Mouse (Mus musculus) hindbrain, postnatal 0 days (tissue): ENCODE data around the gene Dusp28. TPM values are rescaled to one million over a fixed set of nuclear protein-coding genes. Genes with fewer than 3 reads are reported as not detected.

Experiments used
- ATAC-seq: fragments of 200-750 bp; cut with Nextera tagmentation; 2 replicates; pipeline ENCODE4 v1.8.0; 2017; ENCODE audit warnings: mild to moderate bottlenecking, moderate TSS enrichment, moderate library complexity
- DNase-seq: peaks from one replicate; pipeline ENCODE4 v3.0.0-alpha.2; 2015; ENCODE audit warnings: low spot score
- H3K27ac ChIP-seq: fragments of 300-500 bp; sonication (generic); 2 replicates; pipeline ENCODE4 v1.5.1; 2014; ENCODE audit warnings: mild to moderate bottlenecking
- H3K27me3 ChIP-seq: fragments of 300-500 bp; sonication (generic); 2 replicates; pipeline ENCODE4 v1.6.1; 2014; ENCODE audit warnings: low read length, mixed read lengths; ENCODE audit not compliant: insufficient read depth
- H3K36me3 ChIP-seq: fragments of 300-500 bp; sonication (generic); 2 replicates; pipeline ENCODE4 v1.6.1; 2014; ENCODE audit warnings: low read length, mixed read lengths; ENCODE audit not compliant: insufficient read depth
- H3K4me1 ChIP-seq: fragments of 300-500 bp; sonication (generic); 2 replicates; pipeline ENCODE4 v1.6.1; 2014; ENCODE audit warnings: antibody characterized with exemption, low read length, mixed read lengths; ENCODE audit not compliant: insufficient read depth
- H3K4me2 ChIP-seq: fragments of 300-500 bp; sonication (generic); 2 replicates; pipeline ENCODE4 v1.6.1; 2014; ENCODE audit warnings: low read depth, mild to moderate bottlenecking, low read length, moderate library complexity, mixed read lengths
- H3K4me3 ChIP-seq: fragments of 300-500 bp; sonication (generic); 2 replicates; pipeline ENCODE4 v1.5.1; 2014; ENCODE audit warnings: low read length
- H3K9ac ChIP-seq: fragments of 300-500 bp; sonication (generic); replicated peaks from 2 replicates; pipeline ENCODE4 v1.6.1; 2014; ENCODE audit warnings: mild to moderate bottlenecking, low read length, moderate library complexity, mixed read lengths
- H3K9me3 ChIP-seq: fragments of 300-500 bp; sonication (generic); 2 replicates; pipeline ENCODE4 v1.6.1; 2016; ENCODE audit warnings: low read length, mixed read lengths
- CTCF ChIP-seq: IDR thresholded peaks from 2 replicates; pipeline ENCODE4 v1.5.1; 2016; ENCODE audit warnings: antibody characterized with exemption, control low read depth, low read depth
- WGBS: fragments of 180-500 bp; shearing (Covaris S2); extraction: QIAGEN DNeasy Blood & Tissue Kit; methylation state at CpG from one replicate; pipeline ENCODE4 v1.1.7; 2014; 5-methylcytosine and 5-hydroxymethylcytosine counted together
- polyA plus RNA-seq: library from polyadenylated mRNA; unstranded; fragments of >200 nt; fragmentation: Nextera tagmentation; extraction: Ambion mirVana; gene quantifications from 2 replicates; pipeline ENCODE4 v1.2.1, GENCODE M21; 2015
- total RNA-seq: library from RNA; depleted of rRNA; stranded (reverse); fragments of >200 nt; gene quantifications from 2 replicates; pipeline ENCODE4 v1.2.3, GENCODE M21; 2014

Gene Dusp28
- total and polyA plus RNA-seq, 2 experiments from 2014 or later, result 21.9 to 25.2 TPM

DNA sequence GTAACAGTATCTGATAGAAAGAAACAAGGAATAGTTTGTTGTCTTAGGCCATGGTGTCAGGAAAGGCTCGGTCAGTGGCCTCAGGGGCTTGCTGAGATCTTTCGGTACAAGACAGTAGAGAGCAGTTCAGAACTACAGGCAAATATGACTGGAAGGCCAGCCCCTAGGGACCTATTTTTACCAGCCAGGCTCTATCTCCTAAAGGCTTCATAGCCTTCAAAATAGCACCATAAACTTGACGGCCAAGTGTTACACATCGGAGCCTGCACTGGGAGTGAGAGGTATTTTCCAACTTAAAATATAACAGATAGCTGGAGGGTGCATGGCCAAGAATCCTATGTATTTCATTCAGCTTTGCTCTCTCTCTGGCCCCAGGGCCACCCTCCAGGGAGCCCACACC lies 14.7 kb downstream of the Dusp28 start:
- H3K9me3 ChIP-seq, result no peaks in the 10 kb centered on the region
- no peak overlapping the region for H3K27ac ChIP-seq
- H3K4me1 ChIP-seq, result no peaks in the 10 kb centered on the region
- no peak overlapping the region for H3K9ac ChIP-seq
- H3K4me3 ChIP-seq, result no peak overlapping the region
- 95% methylated on average over 4 of the region's 4 CpGs for WGBS
- no peak for ATAC-seq
- no peak overlapping the region for H3K4me2 ChIP-seq
- no peak for TF ChIP-seq CTCF
- peaks cover 38% of the 10 kb centered on the region for H3K36me3 ChIP-seq
- DNase-seq, result no peak
- H3K27me3 ChIP-seq, result no peaks in the 10 kb centered on the region

DNA sequence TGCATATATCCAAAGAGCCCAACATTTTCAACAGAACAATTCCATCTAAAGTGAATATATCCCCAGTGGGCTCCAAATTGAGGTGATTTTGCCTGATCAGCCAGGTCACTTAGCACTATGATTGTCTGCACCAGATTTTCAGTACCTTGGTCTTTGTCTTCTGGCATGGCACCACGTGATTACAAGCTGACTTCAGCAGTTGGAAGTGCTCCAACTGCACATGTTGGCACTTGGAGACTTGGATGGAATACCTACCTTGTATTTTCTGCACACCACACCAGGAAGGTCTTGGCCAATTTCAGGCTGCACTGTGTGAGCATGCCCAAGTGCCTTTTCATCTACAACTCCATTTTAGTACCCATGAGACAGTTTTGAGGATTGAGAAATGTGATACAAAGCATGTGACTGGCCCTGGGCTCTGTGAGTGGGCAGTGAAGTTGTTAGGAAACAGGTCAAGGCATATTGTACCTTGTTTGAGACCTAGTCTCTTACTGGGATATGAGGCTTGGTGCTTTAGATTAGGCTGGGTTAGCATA lies 23.5 kb downstream of the Dusp28 start:
- no peak overlapping the region for H3K9ac ChIP-seq
- H3K36me3 ChIP-seq, result no peaks in the 10 kb centered on the region
- no peak for ATAC-seq
- no peak overlapping the region for H3K4me3 ChIP-seq
- no peak for TF ChIP-seq CTCF
- whole genome bisulfite sequencing, result 23% methylated on average over 1 of the region's 1 CpGs
- no peak for DNase-seq
- no peaks in the 10 kb centered on the region for H3K27me3 ChIP-seq
- no peak overlapping the region for H3K27ac ChIP-seq
- H3K4me1 ChIP-seq, result peaks cover 5% of the 10 kb centered on the region; the same call in 1 of the 2 replicates
- no peaks in the 10 kb centered on the region for H3K9me3 ChIP-seq
- no peak overlapping the region for H3K4me2 ChIP-seq

GRCm38 (mm10) chr1:92933611-92934010 lies 26.8 kb downstream of the Dusp28 start:
- 75% methylated on average over 4 of the region's 4 CpGs for WGBS
- peaks cover 7% of the 10 kb centered on the region; the same call in 1 of the 2 replicates for H3K36me3 ChIP-seq
- peak overlapping the region; percentile 78 for H3K9ac ChIP-seq
- no peaks in the 10 kb centered on the region for H3K9me3 ChIP-seq
- no peak for DNase-seq
- H3K27ac ChIP-seq, result peak overlapping the region; percentile 98
- H3K4me3 ChIP-seq, result peak overlapping the region; percentile 79
- ATAC-seq, result no peak
- peak overlapping the region; percentile 83 for H3K4me2 ChIP-seq
- TF ChIP-seq CTCF, result no peak
- H3K27me3 ChIP-seq, result no peaks in the 10 kb centered on the region
- peaks cover 15% of the 10 kb centered on the region; the same call in 1 of the 2 replicates for H3K4me1 ChIP-seq

GRCm38 (mm10) chr1:92934182-92934827 lies 27.5 kb downstream of the Dusp28 start, which contains the start of gene Capn10:
Gene Capn10, plus strand, starts transcription at chr1:92934376.
- peaks cover 11% of the 10 kb centered on the region; the same call in 1 of the 2 replicates for H3K36me3 ChIP-seq
- no peaks in the 10 kb centered on the region for H3K9me3 ChIP-seq
- peaks cover 15% of the 10 kb centered on the region; the same call in 1 of the 2 replicates for H3K4me1 ChIP-seq
- peak; percentile 34 for TF ChIP-seq CTCF
- DNase-seq, result peak; percentile 99
- H3K9ac ChIP-seq, result peak within 1 kb of the TSS; percentile 78
- WGBS, result under 1% methylated on average over 45 of the region's 45 CpGs
- peak within 1 kb of the TSS; percentile 79 for H3K4me3 ChIP-seq
- peak within 1 kb of the TSS; percentile 83 for H3K4me2 ChIP-seq
- H3K27me3 ChIP-seq, result no peaks in the 10 kb centered on the region
- ATAC-seq, result peak; percentile 99
- peak within 1 kb of the TSS; percentile 98 for H3K27ac ChIP-seq

DNA sequence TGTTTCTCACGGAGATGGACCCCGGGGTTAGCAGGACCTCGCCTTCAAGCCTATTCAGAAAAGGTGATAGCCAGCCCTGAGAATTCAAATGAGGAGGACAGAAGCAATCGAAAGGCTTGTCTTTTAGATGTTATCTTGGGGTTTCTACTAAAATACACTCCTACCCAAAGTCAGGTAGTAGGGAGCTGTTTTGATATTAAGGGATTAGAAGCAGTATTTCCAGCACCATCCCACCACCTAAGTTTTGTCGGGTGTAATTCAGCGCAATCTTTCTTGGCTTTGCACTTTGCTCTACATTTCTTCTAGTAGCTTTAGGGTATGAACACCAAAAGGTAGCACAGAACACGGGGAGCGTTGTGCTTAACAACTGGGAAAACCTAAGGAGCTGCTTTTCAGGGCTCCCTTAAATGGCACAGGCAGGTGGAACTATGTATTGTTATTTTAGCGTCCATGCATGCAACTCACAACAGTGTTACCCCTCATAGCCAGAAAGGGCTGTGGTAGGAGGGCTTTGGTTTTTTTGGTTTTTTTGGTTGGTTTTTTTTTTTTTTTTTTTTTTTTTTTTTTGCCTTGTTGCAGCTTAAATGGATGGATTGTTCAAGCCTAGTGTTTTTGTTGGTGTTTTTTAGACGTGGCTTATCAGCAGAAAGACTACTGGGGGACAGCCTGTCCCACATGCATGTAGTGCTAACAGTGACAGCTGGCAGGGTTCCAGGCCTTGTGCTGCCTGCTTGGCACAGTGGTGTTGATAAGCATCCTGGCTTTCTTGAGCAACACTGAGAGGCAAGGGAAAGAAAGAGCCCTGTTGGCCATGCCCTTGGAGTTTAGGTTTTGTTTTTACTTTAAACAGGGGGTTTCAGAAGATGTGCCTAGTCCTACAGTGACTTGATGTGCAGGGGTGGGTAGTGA lies 28.5 kb downstream of the Dusp28 start:
- ATAC-seq (no peak), DNase-seq (peak; percentile 73)
- H3K27me3 ChIP-seq, result no peaks in the 10 kb centered on the region
- peak overlapping the region; percentile 79 for H3K4me3 ChIP-seq
- H3K27ac ChIP-seq, result peak overlapping the region; percentile 98
- H3K36me3 ChIP-seq, result peaks cover 21% of the 10 kb centered on the region
- no peaks in the 10 kb centered on the region for H3K9me3 ChIP-seq
- peak overlapping the region; percentile 78 for H3K9ac ChIP-seq
- peak overlapping the region; percentile 83 for H3K4me2 ChIP-seq
- 8% methylated on average over 10 of the region's 10 CpGs for WGBS
- TF ChIP-seq CTCF, result no peak
- H3K4me1 ChIP-seq, result peaks cover 15% of the 10 kb centered on the region; the same call in 1 of the 2 replicates

- Histone ChIP-seq H3K4me1 (peaks cover 15% of the 10 kb centered on the region; the same call in 1 of the 2 replicates), H3K9ac (peak overlapping the region; percentile 78), H3K4me3 (peak overlapping the region; percentile 79), H3K36me3 (peaks cover 24% of the 10 kb centered on the region), H3K9me3 (no peaks in the 10 kb centered on the region), H3K27me3 (no peaks in the 10 kb centered on the region), H3K4me2 (peak overlapping the region; percentile 83), H3K27ac (0 out of 2 replicates have a peak overlapping the region, but pooled peaks have one; percentile 98)
- ATAC-seq, result no peak
- DNase-seq, result peak; percentile 23
- WGBS, result 28% methylated on average over 2 of the region's 2 CpGs
- peak; percentile 46 for TF ChIP-seq CTCF
Measured at GRCm38 (mm10) chr1:92935977-92936376, 29.2 kb downstream of the Dusp28 start.
